Mouse (Mus musculus) hindbrain, embryonic 13.5 days (tissue): ENCODE results near the gene Clec3b. TPM values are rescaled to one million over a fixed set of nuclear protein-coding genes. Genes with fewer than 3 reads are reported as not detected.

Experiments
- ATAC-seq: fragments of 200-750 bp; cut with Nextera tagmentation; 2 replicates; pipeline ENCODE4 v1.8.0; 2017; ENCODE audit warnings: moderate TSS enrichment; ENCODE audit not compliant: low FRiP score
- H3K27ac ChIP-seq: fragments of 300-500 bp; sonication (generic); 2 replicates; pipeline ENCODE4 v1.5.1; 2015; ENCODE audit warnings: inconsistent platforms, mild to moderate bottlenecking, moderate library complexity
- H3K27me3 ChIP-seq: fragments of 300-500 bp; sonication (generic); 2 replicates; pipeline ENCODE4 v1.6.1; 2015; ENCODE audit warnings: mild to moderate bottlenecking, inconsistent platforms
- H3K36me3 ChIP-seq: fragments of 300-500 bp; sonication (generic); 2 replicates; pipeline ENCODE4 v1.6.1; 2015; ENCODE audit warnings: mild to moderate bottlenecking, inconsistent platforms
- H3K4me1 ChIP-seq: fragments of 300-500 bp; sonication (generic); replicated peaks from 2 replicates; pipeline ENCODE4 v1.6.1; 2015; ENCODE audit warnings: inconsistent platforms
- H3K4me2 ChIP-seq: fragments of 300-500 bp; sonication (generic); 2 replicates; pipeline ENCODE4 v1.6.1; 2015; ENCODE audit warnings: inconsistent platforms, mild to moderate bottlenecking, moderate library complexity
- H3K4me3 ChIP-seq: fragments of 300-500 bp; sonication (generic); 2 replicates; pipeline ENCODE4 v1.5.1; 2015; ENCODE audit warnings: mild to moderate bottlenecking, inconsistent platforms
- H3K9ac ChIP-seq: fragments of 300-500 bp; sonication (generic); 2 replicates; pipeline ENCODE4 v1.6.1; 2015; ENCODE audit warnings: mild to moderate bottlenecking, inconsistent platforms
- H3K9me3 ChIP-seq: fragments of 300-500 bp; sonication (generic); 2 replicates; pipeline ENCODE4 v1.6.1; 2016; ENCODE audit warnings: inconsistent platforms
- WGBS: fragments of 180-500 bp; shearing (Covaris S2); methylation state at CpG from one replicate; pipeline ENCODE4 v1.1.7; 2015; 5-methylcytosine and 5-hydroxymethylcytosine counted together
- polyA plus RNA-seq: library from polyadenylated mRNA; unstranded; fragments of >200 nt; fragmentation: Nextera tagmentation; extraction: Ambion mirVana; gene quantifications from 2 replicates; pipeline ENCODE4 v1.2.1, GENCODE M21; 2015

The Clec3b gene
- polyA plus RNA-seq, 1 experiment from 2014 or later, result 0.62 TPM

GRCm38 (mm10) chr9:123187589-123187988, 36.8 kb downstream of the Clec3b start:
- Histone ChIP-seq H3K9me3 (no peaks in the 10 kb centered on the region), H3K27me3 (no peaks in the 10 kb centered on the region), H3K4me1 (0 out of 2 replicates have a peak, but pooled peaks cover 5% of the 10 kb centered on the region), H3K4me2 (no peak overlapping the region), H3K9ac (no peak overlapping the region), H3K4me3 (no peak overlapping the region), H3K36me3 (no peaks in the 10 kb centered on the region), H3K27ac (no peak overlapping the region)
- no peak for ATAC-seq
- WGBS, result 97% methylated on average over 5 of the region's 5 CpGs

DNA sequence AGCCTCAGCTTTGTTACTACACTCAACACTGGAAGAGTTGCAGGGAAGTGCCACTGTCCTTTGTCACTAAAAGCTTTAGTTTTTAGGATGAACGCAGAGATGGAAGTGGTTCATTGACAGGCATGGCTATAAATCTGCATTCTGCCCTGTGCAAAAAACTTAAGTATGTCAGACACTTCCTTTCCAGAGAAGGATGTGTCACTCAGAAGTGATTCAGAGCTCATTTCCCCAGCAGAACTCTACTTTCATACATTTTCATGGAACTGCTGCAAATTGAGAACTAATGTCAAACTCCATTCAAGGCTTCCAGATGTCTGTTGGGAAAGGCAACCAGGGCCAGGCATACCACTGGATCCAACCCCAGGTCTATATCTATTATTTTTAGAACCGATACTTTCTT, 37.5 kb downstream of the Clec3b start:
- no peaks in the 10 kb centered on the region for H3K36me3 ChIP-seq
- H3K4me3 ChIP-seq, result no peak overlapping the region
- WGBS, result 94% methylated on average over 2 of the region's 2 CpGs
- H3K4me2 ChIP-seq, result no peak overlapping the region
- no peaks in the 10 kb centered on the region for H3K27me3 ChIP-seq
- ATAC-seq, result no peak
- H3K9ac ChIP-seq, result no peak overlapping the region
- no peak overlapping the region for H3K27ac ChIP-seq
- H3K4me1 ChIP-seq, result 0 out of 2 replicates have a peak, but pooled peaks cover 5% of the 10 kb centered on the region
- H3K9me3 ChIP-seq, result no peaks in the 10 kb centered on the region

DNA sequence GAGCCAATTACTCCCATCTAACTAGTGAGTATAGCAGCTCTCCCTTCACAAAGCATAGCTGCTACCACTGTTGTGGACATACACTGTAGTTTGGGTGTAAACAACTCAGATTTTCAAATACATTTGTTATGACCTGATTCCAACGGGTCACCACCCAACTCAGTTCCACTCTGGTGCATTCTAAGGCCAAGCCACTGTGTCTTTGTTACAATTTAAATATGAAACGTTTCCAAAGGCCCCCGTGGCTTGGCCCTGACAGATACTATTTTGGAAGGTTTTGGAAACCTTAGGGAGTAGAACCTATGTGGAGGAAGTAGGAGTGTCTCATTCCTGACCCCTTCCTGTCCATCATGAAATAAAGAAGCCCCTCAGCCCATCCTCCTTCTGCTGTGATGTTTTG, 49.4 kb downstream of the Clec3b start:
- no peak overlapping the region for H3K4me2 ChIP-seq
- H3K27me3 ChIP-seq, result no peaks in the 10 kb centered on the region
- ATAC-seq, result no peak
- no peak overlapping the region for H3K4me3 ChIP-seq
- H3K4me1 ChIP-seq, result no peaks in the 10 kb centered on the region
- no peaks in the 10 kb centered on the region for H3K9me3 ChIP-seq
- 59% methylated on average over 3 of the region's 3 CpGs for WGBS
- no peak overlapping the region for H3K27ac ChIP-seq
- no peak overlapping the region for H3K9ac ChIP-seq
- no peaks in the 10 kb centered on the region for H3K36me3 ChIP-seq

- H3K4me3 ChIP-seq, result no peak overlapping the region
- H3K27me3 ChIP-seq, result no peaks in the 10 kb centered on the region
- ATAC-seq, result no peak
- no peaks in the 10 kb centered on the region for H3K9me3 ChIP-seq
- H3K9ac ChIP-seq, result no peak overlapping the region
- H3K4me1 ChIP-seq, result no peaks in the 10 kb centered on the region
- no peaks in the 10 kb centered on the region for H3K36me3 ChIP-seq
- 58% methylated on average over 2 of the region's 2 CpGs for WGBS
- no peak overlapping the region for H3K4me2 ChIP-seq
- H3K27ac ChIP-seq, result no peak overlapping the region
Observed at GRCm38 (mm10) chr9:123206526-123206925, 55.8 kb downstream of the Clec3b start.

DNA sequence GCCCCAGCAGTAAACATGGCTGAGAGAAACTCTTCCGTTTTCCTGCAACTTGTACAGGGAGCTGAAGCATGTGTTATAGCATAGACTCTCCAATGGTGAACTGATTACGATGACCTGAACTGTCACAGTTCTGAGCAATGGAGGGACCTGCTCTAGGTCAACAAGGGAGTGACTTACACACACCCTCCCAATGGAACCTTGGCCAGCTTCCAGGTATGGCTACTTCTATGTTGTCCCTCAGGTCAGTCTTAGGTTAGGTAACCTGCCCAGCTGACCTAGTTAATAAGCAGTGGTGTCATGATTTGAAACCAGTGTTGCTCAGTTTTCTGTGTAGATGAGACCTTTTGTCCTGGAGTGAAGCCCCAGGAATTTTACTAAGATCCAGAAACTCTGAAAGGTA, 56.2 kb downstream of the Clec3b start:
- no peak overlapping the region for H3K4me2 ChIP-seq
- 89% methylated on average over 2 of the region's 2 CpGs for WGBS
- no peaks in the 10 kb centered on the region for H3K9me3 ChIP-seq
- no peaks in the 10 kb centered on the region for H3K27me3 ChIP-seq
- no peaks in the 10 kb centered on the region for H3K36me3 ChIP-seq
- H3K4me1 ChIP-seq, result no peaks in the 10 kb centered on the region
- no peak overlapping the region for H3K9ac ChIP-seq
- H3K4me3 ChIP-seq, result no peak overlapping the region
- no peak overlapping the region for H3K27ac ChIP-seq
- no peak for ATAC-seq

Other genes starting within 250 kb of the Clec3b start
- 24.8 and 24.9 TPM in 2 replicates for gene Zfp105, start 227.9 kb upstream of the Clec3b start, polyA plus RNA-seq
- 32.1 and 34.9 TPM in 2 replicates for gene 1110059G10Rik, start 199.9 kb upstream of the Clec3b start, polyA plus RNA-seq
- gene Kif15, start 199.9 kb upstream of the Clec3b start, polyA plus RNA-seq, result 14.8 and 16.6 TPM in 2 replicates
- gene Tmem42, start 129.6 kb upstream of the Clec3b start, polyA plus RNA-seq, result 23.8 and 25.0 TPM in 2 replicates
- 0.48 and 0.55 TPM in 2 replicates for gene Tgm4, start 116.2 kb upstream of the Clec3b start, polyA plus RNA-seq
- 81.8 TPM in 2 replicates for gene Zdhhc3, start 37.7 kb upstream of the Clec3b start, polyA plus RNA-seq
- gene Exosc7, start 37.7 kb upstream of the Clec3b start, polyA plus RNA-seq, result 75.8 and 78.1 TPM in 2 replicates
- gene Cdcp1, start 65.1 kb downstream of the Clec3b start, polyA plus RNA-seq, result 0.09 and 0.16 TPM in 2 replicates
- gene Tmem158, start 109.8 kb downstream of the Clec3b start, polyA plus RNA-seq, result 22.0 and 24.5 TPM in 2 replicates
- 924 and 941 TPM in 2 replicates for gene Lars2, start 216.0 kb downstream of the Clec3b start, polyA plus RNA-seq